Mouse (Mus musculus): ENCODE data around the gene Milr1.
"Not testable (repeated sequence)": the region's sequence is repeated elsewhere in the genome, so short reads cannot be mapped to it uniquely, and the experiment has no call there.

Milr1 gene

DNA sequence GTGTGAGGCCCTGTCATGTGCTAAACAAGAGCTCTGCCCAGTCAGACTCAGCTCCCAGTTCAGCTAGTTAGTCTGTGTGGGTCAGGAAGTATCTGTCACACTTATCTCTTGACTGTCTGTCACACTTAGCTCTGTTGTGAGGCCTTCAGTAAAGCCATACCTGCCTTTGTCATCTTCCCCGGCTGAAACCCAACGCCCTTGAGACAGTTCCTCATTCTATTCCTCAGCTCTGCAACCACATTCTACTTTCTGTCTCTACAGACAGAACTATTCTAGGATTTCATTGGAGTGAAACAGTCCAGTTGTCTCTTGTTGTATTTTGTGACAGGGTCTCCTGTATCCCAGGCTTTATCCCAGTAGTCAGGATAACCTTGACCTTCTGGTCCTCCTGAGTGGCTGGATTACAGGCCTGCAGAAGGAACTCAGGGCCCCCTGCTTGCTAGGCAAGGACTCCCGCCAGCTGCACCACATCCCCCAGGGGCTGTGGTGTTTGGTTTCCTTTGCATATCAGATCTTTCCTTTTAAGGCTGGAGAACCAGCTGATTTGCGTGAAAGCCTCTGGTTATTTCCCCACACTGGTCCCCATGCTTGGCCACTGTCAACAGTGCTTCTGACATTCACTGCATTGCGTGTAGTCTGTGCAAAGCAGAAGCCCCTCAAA is 11.2 kb downstream of the Milr1 start:
- in situ Hi-C loops (cut with MboI; ENCODE audit: low pct_unique_long_range_greater_than_20kb in 1 of 2, low sequenced_read_pairs in 2 of 2, unreplicated experiment in 1 of 2): loop anchor here in 1 of 2 experiments (25.0 kb wide), 1 partner anchor 250 kb away; no protein-coding TSS in a partner anchor

GRCm38 (mm10) chr11:106762800-106763185 is 11.8 kb downstream of the Milr1 start:
- in situ Hi-C loops (cut with MboI; ENCODE audit: low pct_unique_long_range_greater_than_20kb in 1 of 2, low sequenced_read_pairs in 2 of 2, unreplicated experiment in 1 of 2): loop anchor here in 1 of 2 experiments (25.0 kb wide), 1 partner anchor 250 kb away; no protein-coding TSS in a partner anchor

- in situ Hi-C loops (cut with MboI; ENCODE audit: low pct_unique_long_range_greater_than_20kb in 1 of 2, low sequenced_read_pairs in 2 of 2, unreplicated experiment in 1 of 2): loop anchor here in 1 of 2 experiments (25.0 kb wide), 1 partner anchor 254 kb away; no protein-coding TSS in a partner anchor
These were observed 15.7 kb downstream of the Milr1 start for GRCm38 (mm10) chr11:106766611-106767162.

- in situ Hi-C loops (cut with MboI; ENCODE audit: low pct_unique_long_range_greater_than_20kb in 1 of 2, low sequenced_read_pairs in 2 of 2, unreplicated experiment in 1 of 2): loop anchor here in 1 of 2 experiments (25.0 kb wide), 1 partner anchor 255 kb away; no protein-coding TSS in a partner anchor
These were observed 16.5 kb downstream of the Milr1 start for GRCm38 (mm10) chr11:106767516-106767915.

- in situ Hi-C loops (cut with MboI; ENCODE audit: low pct_unique_long_range_greater_than_20kb in 1 of 2, low sequenced_read_pairs in 2 of 2, unreplicated experiment in 1 of 2): loop anchor here in 1 of 2 experiments (25.0 kb wide), 1 partner anchor 258 kb away; no protein-coding TSS in a partner anchor
These were observed 19.4 kb downstream of the Milr1 start for GRCm38 (mm10) chr11:106770195-106770974.

GRCm38 (mm10) chr11:106773061-106773460 is 22.0 kb downstream of the Milr1 start:
- in situ Hi-C loops (cut with MboI; ENCODE audit: low pct_unique_long_range_greater_than_20kb in 1 of 2, low sequenced_read_pairs in 2 of 2, unreplicated experiment in 1 of 2): loop anchor here in 1 of 2 experiments (25.0 kb wide), 1 partner anchor 261 kb away; no protein-coding TSS in a partner anchor

DNA sequence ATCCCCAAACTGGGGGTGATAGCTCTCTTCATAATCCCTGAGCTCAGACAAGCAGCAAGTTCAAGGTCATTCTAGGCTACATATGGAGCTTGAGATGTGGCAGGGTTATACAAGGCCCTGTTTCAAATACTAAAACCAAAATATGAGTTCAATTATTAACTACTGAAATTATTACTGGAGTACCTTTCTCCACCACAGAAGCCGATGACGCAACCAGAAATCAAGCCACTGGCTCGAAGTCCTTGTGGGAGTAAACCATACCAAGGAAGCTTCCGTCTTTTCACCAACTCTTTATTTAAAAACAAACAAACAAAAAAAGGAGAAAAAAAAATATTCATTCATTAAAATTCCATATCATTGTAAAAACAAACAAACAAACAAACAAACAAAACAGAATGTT is 25.9 kb downstream of the Milr1 start:
- in situ Hi-C loops (cut with MboI; ENCODE audit: low pct_unique_long_range_greater_than_20kb in 1 of 2, low sequenced_read_pairs in 2 of 2, unreplicated experiment in 1 of 2): no loop called here

- in situ Hi-C loops (cut with MboI; ENCODE audit: low pct_unique_long_range_greater_than_20kb in 1 of 2, low sequenced_read_pairs in 2 of 2, unreplicated experiment in 1 of 2): no loop called here
These were observed 26.4 kb downstream of the Milr1 start for GRCm38 (mm10) chr11:106777395-106777794.

- in situ Hi-C loops (cut with MboI; ENCODE audit: low pct_unique_long_range_greater_than_20kb in 1 of 2, low sequenced_read_pairs in 2 of 2, unreplicated experiment in 1 of 2): no loop called here
These were observed 27.1 kb downstream of the Milr1 start for GRCm38 (mm10) chr11:106778132-106778531.

- in situ Hi-C loops (cut with MboI; ENCODE audit: low pct_unique_long_range_greater_than_20kb in 1 of 2, low sequenced_read_pairs in 2 of 2, unreplicated experiment in 1 of 2): no loop called here
These were observed 27.8 kb downstream of the Milr1 start for GRCm38 (mm10) chr11:106778589-106779387.

DNA sequence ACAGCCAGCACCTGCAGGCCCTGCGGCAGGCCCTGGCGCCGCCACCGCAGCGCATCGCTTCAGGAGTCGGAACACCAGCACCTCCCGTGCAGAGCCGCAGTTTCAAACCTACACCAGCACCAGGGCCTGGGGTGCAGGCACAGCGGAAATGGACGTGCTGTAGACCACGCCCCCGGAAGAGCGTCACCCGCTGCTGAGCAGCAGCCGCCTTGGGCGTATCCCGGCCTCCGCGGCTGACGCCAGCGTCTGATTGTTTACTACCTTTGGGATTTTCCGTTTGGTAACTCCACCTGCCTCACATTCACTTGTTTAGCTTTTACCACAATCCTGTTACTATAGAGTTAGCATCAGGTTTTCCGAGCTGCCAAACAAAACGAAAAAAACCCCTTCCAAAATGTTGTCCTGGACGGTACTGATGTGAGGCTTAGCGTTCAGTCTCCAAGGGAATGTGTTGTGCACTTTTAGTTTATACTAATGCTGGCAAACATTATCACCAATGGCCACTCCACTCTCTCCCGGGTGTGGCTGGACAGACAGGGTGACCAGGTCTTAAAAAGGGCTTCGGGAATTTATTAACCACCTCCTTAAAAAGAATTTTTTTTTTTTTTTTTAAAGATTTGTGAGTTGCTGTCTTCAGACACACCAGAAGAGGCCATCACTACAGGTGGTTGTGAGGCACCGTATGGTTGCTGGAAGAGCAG is 28.5 kb downstream of the Milr1 start, which contains the start of gene Polg2:
TSS of gene Polg2 (minus strand) at position 150 of the 701 bp plus-strand sequence.
- in situ Hi-C loops (cut with MboI; ENCODE audit: low pct_unique_long_range_greater_than_20kb in 1 of 2, low sequenced_read_pairs in 2 of 2, unreplicated experiment in 1 of 2): no loop called here

DNA sequence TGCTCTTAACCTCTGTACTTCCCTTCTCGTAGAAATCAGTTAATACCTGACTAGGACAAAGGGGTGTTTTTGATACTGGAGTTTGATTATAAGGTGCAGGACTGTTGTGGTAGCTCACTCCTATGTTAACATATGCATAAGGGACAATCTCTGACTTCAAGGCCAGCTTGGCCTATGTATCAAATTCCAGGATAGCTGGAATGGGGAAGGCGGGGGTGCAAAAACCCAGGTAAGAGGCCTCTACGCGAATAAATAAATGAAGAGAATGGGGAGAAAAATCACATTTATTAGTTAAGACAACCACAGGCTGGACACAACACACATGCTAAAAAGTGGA is 29.0 kb downstream of the Milr1 start:
- in situ Hi-C loops (cut with MboI; ENCODE audit: low pct_unique_long_range_greater_than_20kb in 1 of 2, low sequenced_read_pairs in 2 of 2, unreplicated experiment in 1 of 2): no loop called here

- in situ Hi-C loops (cut with MboI; ENCODE audit: low pct_unique_long_range_greater_than_20kb in 1 of 2, low sequenced_read_pairs in 2 of 2, unreplicated experiment in 1 of 2): no loop called here
These were observed 29.7 kb downstream of the Milr1 start for GRCm38 (mm10) chr11:106780590-106781220.

GRCm38 (mm10) chr11:106782271-106782670 is 31.2 kb downstream of the Milr1 start:
- in situ Hi-C loops (cut with MboI; ENCODE audit: low pct_unique_long_range_greater_than_20kb in 1 of 2, low sequenced_read_pairs in 2 of 2, unreplicated experiment in 1 of 2): not testable (repeated sequence)

GRCm38 (mm10) chr11:106782841-106783764 is 32.1 kb downstream of the Milr1 start:
- in situ Hi-C loops (cut with MboI; ENCODE audit: low pct_unique_long_range_greater_than_20kb in 1 of 2, low sequenced_read_pairs in 2 of 2, unreplicated experiment in 1 of 2): no loop called here

DNA sequence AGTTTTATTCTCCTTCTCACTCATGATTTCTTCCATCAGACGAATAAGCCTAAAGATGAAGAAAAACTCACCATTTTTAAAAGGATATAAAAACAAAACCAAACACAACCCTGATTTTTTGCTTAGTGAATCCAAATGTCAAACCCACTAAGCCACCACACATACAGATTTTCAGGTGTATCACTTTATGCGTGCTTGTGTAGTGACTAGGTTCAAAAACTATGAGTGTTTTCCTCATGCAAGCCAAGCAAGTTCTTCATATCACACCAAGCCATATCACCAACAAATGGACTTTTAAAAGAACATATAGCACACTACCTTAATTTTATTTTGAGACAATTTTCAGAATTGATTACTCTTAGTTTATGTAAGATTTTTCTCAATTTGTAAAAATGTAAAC is 33.5 kb downstream of the Milr1 start:
- in situ Hi-C loops (cut with MboI; ENCODE audit: low pct_unique_long_range_greater_than_20kb in 1 of 2, low sequenced_read_pairs in 2 of 2, unreplicated experiment in 1 of 2): no loop called here
